Mouse (Mus musculus) liver, embryonic 15.5 days (tissue): ENCODE measurements around the gene Fermt1. TPM values are rescaled to one million over a fixed set of nuclear protein-coding genes. Genes with fewer than 3 reads are reported as not detected.

Experiments used
- ATAC-seq: fragments of 200-750 bp; cut with Nextera tagmentation; 2 replicates; pipeline ENCODE4 v1.8.0; 2017; ENCODE audit warnings: moderate number of reproducible peaks, mild to moderate bottlenecking, moderate library complexity; ENCODE audit not compliant: insufficient read depth
- H3K27ac ChIP-seq: fragments of 300-500 bp; sonication (generic); replicated peaks from 2 replicates; pipeline ENCODE4 v1.5.1; 2015; ENCODE audit warnings: mild to moderate bottlenecking, inconsistent platforms
- H3K27me3 ChIP-seq: fragments of 300-500 bp; sonication (generic); 2 replicates; pipeline ENCODE4 v1.6.1; 2015; ENCODE audit warnings: mild to moderate bottlenecking, inconsistent platforms
- H3K36me3 ChIP-seq: fragments of 300-500 bp; sonication (generic); replicated peaks from 2 replicates; pipeline ENCODE4 v1.6.1; 2015; ENCODE audit warnings: moderate library complexity, mild to moderate bottlenecking, inconsistent platforms
- H3K4me1 ChIP-seq: fragments of 300-500 bp; sonication (generic); replicated peaks from 2 replicates; pipeline ENCODE4 v1.6.1; 2015; ENCODE audit warnings: inconsistent platforms
- H3K4me2 ChIP-seq: fragments of 300-500 bp; sonication (generic); 2 replicates; pipeline ENCODE4 v1.6.1; 2015; ENCODE audit warnings: moderate library complexity, mild to moderate bottlenecking, inconsistent platforms
- H3K4me3 ChIP-seq: fragments of 300-500 bp; sonication (generic); replicated peaks from 2 replicates; pipeline ENCODE4 v1.5.1; 2015; ENCODE audit warnings: mild to moderate bottlenecking, inconsistent platforms
- H3K9ac ChIP-seq: fragments of 300-500 bp; sonication (generic); 2 replicates; pipeline ENCODE4 v1.6.1; 2015; ENCODE audit warnings: moderate library complexity, mild to moderate bottlenecking, inconsistent platforms
- H3K9me3 ChIP-seq: fragments of 300-500 bp; sonication (generic); replicated peaks from 2 replicates; pipeline ENCODE4 v1.6.1; 2016; ENCODE audit warnings: inconsistent platforms
- WGBS: fragments of 180-500 bp; shearing (Covaris S2); methylation state at CpG from one replicate; pipeline ENCODE4 v1.1.7; 2015; ENCODE audit warnings: mixed read lengths; ENCODE audit not compliant: insufficient replicate concordance; 5-methylcytosine and 5-hydroxymethylcytosine counted together
- polyA plus RNA-seq: library from polyadenylated mRNA; unstranded; fragments of >200 nt; fragmentation: Nextera tagmentation; extraction: Ambion mirVana; gene quantifications from 2 replicates; pipeline ENCODE4 v1.2.1, GENCODE M21; 2015

Fermt1 gene
- polyA plus RNA-seq = 0.02 TPM in 1 of 2 replicates, not detected in the other

DNA sequence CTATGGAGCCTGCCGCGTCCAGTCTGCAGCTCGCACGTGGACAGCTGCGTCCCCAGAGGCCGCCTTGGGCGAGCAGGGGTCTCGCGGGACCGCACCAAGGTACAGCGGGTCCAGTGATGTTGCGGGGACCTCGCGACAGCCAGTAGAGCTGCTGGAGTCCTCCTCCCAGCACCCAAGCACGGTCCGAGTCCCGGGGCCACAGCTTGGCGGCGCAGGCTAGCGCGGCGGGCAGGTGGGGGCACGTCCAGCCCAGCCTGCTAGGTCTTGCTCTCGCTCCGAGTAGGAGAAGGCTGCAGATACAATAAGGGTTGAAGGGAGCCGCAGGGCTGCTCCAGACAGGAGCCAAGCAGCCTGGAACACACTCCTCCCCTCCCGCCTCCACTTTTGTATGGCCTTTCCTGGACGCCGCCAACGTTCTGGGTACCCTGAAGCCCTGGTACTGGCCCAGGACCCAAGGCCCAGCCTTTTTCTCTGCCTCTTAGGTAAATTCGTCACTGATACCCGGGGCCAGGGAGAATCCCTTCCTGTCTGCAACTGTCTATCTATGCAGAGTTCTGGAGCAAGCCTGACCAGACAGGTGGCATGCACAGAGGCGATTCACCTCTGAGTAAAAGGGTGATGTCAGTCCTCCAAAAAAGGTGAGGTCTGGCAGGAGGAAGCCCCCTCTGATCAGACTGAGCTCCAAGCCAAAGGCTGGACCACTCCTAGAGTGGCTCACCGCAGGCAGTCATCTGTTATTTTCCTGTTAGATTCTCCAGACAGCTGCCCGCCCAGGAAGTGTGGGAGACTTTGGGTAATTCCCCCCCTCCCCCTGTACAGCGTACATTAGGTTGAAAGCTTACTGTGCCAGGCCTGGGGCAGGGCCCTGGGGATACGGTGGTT is at the start of gene Fermt1:
TSS of gene Fermt1 (minus strand) at position 581 of the 882 bp plus-strand sequence.
- Histone ChIP-seq H3K27me3 (peaks cover 43% of the 10 kb centered on the region), H3K4me2 (peak within 1 kb of the TSS; percentile 37), H3K27ac (no peak within 1 kb of the TSS), H3K36me3 (no peaks in the 10 kb centered on the region), H3K9ac (no peak within 1 kb of the TSS), H3K9me3 (no peaks in the 10 kb centered on the region), H3K4me1 (no peaks in the 10 kb centered on the region), H3K4me3 (peak within 1 kb of the TSS; percentile 18)
- no peak for ATAC-seq
- 3% methylated on average over 37 of the region's 37 CpGs for WGBS

DNA sequence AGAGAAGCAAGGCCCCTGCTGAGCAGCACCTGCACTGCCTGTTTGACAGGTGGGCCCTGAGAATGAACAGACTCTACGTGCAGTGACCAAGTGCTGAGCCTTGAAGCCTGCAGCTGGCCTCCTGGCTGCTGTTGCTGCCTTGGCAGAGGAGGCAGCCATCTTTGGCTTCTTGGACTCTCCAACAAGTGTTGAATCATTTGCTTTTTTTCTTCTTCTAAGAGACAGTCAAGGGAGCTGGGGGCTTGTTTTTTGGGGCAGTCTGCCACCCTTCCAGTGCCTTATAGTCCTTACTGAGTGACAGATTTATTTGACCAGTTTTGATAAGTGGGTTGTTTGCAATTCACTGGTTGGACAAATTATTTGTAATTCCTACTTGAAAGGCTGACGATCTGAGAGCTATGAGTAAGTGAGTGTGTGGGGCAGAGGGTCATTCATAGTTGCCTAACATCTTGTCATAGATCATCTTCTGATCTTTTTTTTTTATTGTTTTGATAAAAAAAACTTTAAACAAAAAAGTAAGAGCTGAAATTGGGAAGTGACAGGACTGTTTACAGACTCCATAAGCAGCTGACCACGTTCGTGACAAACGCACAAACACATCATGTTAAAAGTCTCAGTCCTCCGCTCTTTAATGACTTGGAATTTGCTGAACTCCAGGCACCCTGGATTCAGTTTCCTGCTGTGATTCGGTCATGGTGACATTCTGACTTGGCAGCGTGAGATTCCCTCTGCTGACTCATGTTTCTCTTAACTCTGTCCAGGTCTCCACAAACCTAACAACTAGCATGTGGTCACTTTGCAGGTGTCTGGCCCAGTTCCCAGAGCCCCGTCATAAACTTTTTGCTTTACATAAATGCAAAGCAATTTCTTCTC is 47.2 kb upstream of the Fermt1 start:
- Histone ChIP-seq H3K4me2 (no peak overlapping the region), H3K36me3 (no peaks in the 10 kb centered on the region), H3K4me3 (no peak overlapping the region), H3K27ac (no peak overlapping the region), H3K4me1 (no peaks in the 10 kb centered on the region), H3K27me3 (no peaks in the 10 kb centered on the region), H3K9ac (no peak overlapping the region), H3K9me3 (no peaks in the 10 kb centered on the region)
- no peak for ATAC-seq
- WGBS = 57% methylated on average over 9 of the region's 9 CpGs

DNA sequence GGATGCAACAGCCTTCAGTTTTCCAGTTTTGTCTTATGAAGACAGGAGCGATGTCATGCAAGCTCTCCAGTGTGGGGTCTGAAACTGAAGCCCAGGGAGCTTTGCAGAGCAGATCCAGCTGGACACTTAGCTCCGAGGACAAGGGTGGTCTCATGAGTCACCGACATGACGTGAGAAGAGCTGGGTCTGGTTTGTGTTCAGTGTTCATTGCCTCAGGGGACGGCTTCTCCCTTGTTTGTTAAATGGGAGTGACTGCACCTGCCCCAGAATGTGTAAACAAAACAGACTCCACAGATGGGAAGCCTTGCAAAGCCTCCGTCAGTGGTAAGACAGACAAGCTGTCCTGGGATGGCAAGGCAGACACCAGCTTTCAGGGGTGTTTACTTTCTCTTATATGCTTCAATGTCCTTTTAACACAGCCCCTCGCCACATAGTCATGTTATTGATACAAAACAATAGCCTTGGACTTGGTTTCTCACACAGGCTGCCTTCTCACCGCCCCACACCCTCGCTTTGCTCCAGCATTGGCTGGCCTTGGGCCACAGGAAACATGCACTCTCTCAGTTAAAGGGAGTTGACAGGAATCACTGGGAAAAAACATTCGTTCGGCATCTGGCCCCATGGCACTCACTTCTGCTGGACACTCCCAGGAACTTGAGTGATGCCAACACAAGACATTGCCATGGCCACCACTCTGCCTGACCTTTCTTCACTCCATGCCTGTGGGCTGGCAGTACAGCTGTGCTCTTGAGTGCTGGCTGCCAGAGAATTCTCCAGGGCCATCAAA is 44.3 kb upstream of the Fermt1 start:
- 49% methylated on average over 11 of the region's 11 CpGs for WGBS
- no peak overlapping the region for H3K4me2 ChIP-seq
- no peaks in the 10 kb centered on the region for H3K27me3 ChIP-seq
- no peak overlapping the region for H3K4me3 ChIP-seq
- ATAC-seq = no peak
- no peaks in the 10 kb centered on the region for H3K4me1 ChIP-seq
- H3K9me3 ChIP-seq = no peaks in the 10 kb centered on the region
- H3K36me3 ChIP-seq = no peaks in the 10 kb centered on the region
- H3K9ac ChIP-seq = no peak overlapping the region
- no peak overlapping the region for H3K27ac ChIP-seq

DNA sequence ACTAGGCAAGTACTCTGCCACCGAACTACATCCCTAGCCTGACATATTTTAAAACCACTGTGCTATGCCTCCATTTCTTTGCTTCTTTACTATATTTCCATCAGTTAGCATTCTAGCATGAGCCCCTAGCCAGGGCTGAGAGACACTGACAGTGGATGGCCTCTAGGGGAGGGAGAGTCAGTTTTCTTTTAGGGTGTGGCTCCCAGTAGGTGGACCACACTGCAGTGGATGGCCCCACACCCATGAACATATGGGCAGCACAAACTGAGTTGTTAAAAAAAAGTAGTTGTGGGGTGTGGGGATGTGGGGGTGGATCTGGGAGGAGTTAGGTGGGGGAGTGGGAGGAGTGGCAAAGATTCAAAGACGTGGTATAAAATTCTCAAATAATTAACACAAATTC is 27.6 kb upstream of the Fermt1 start:
- no peak for ATAC-seq
- no peak overlapping the region for H3K4me3 ChIP-seq
- H3K36me3 ChIP-seq = no peaks in the 10 kb centered on the region
- H3K27ac ChIP-seq = no peak overlapping the region
- H3K9ac ChIP-seq = no peak overlapping the region
- H3K9me3 ChIP-seq = no peaks in the 10 kb centered on the region
- H3K4me2 ChIP-seq = no peak overlapping the region
- H3K27me3 ChIP-seq = no peaks in the 10 kb centered on the region
- no peaks in the 10 kb centered on the region for H3K4me1 ChIP-seq
- 62% methylated on average over 2 of the region's 2 CpGs for WGBS

DNA sequence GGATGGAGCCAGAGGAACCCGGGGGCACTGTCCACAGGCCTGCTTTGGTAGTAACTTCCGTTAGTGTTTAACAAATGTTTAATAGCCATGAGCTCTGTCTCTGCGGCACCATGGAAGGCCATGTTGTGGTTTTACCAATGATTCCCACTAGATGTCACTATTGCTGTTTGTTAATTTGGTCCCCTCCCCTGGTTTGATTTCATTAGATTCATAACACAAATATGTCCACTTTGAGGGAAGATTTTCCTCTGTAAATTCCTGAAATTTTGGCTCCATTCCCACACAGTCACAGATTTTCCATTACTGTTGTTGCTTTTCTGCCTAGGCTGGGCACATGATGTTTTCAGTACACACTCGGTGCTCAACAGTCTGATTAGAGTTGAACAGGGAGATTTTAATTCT is 25.1 kb upstream of the Fermt1 start:
- Histone ChIP-seq H3K27me3 (no peaks in the 10 kb centered on the region), H3K4me2 (no peak overlapping the region), H3K9ac (no peak overlapping the region), H3K27ac (no peak overlapping the region), H3K9me3 (no peaks in the 10 kb centered on the region), H3K4me1 (no peaks in the 10 kb centered on the region), H3K4me3 (no peak overlapping the region), H3K36me3 (no peaks in the 10 kb centered on the region)
- 24% methylated on average over 4 of the region's 4 CpGs for WGBS
- no peak for ATAC-seq

DNA sequence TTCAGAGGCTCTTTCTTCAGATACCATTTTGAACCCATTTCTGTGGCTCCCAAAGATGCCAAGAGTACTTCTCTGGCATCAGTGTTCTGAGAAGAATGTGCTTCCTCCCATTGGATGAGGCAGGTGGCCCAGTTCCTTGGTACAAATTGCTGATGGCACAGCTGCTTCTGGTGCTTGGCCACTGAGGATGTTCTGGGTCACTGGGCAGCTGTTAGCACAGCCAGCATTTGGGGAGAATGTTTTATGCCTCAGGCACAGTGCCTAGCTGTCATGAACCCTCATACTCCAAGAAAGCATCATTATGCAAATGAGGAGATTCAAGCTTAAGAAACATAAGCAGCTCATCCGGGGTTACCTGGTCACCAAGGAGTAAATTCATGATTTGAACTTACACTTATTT is 12.1 kb upstream of the Fermt1 start:
- no peaks in the 10 kb centered on the region for H3K27me3 ChIP-seq
- no peaks in the 10 kb centered on the region for H3K9me3 ChIP-seq
- no peak overlapping the region for H3K27ac ChIP-seq
- no peak overlapping the region for H3K9ac ChIP-seq
- no peaks in the 10 kb centered on the region for H3K4me1 ChIP-seq
- 56% methylated on average over 1 of the region's 1 CpGs for WGBS
- ATAC-seq = no peak
- no peak overlapping the region for H3K4me2 ChIP-seq
- H3K36me3 ChIP-seq = no peaks in the 10 kb centered on the region
- H3K4me3 ChIP-seq = no peak overlapping the region

DNA sequence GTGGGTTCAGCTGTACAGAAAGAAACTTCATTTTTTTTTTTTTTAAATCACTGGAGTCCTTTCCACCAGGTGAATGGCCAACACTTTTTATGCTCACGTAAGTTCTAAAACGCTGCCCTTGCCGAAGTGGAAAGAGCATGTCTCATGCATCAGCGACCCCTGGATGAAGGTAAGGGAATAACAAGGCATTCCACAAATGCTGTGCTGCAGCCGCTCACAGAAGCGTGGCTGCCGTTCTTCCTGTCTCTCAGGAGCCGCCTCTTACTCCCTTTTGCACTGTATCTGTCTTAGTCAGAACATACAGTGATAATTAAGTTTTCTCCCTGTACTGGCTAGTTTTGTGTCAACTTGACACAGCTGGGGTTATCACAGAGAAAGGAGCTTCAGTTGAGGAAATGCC is 6.5 kb upstream of the Fermt1 start:
- Histone ChIP-seq H3K4me1 (no peaks in the 10 kb centered on the region), H3K36me3 (no peaks in the 10 kb centered on the region), H3K27me3 (no peaks in the 10 kb centered on the region), H3K9me3 (no peaks in the 10 kb centered on the region), H3K4me3 (no peak overlapping the region), H3K27ac (no peak overlapping the region), H3K4me2 (no peak overlapping the region), H3K9ac (no peak overlapping the region)
- 5% methylated on average over 8 of the region's 8 CpGs for WGBS
- no peak for ATAC-seq

DNA sequence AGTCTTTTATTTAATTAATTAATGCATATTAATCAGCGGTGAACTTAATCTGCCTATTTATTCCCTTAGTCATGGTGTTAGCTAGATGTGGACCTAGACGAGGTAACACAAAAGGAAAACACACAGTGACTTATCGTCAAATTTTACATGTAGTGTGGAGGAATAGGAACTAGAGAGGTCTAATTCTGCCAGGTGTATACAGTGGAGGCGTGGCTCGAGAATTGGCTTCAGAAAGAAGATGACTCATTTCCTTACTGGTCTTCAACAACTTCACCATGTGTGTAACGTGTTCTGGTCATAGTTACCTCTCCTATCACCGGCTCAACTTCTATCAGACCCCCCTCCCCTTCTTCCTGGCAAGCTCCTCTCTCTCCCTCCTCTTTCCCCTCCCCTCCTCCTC is 2.5 kb upstream of the Fermt1 start:
- Histone ChIP-seq H3K9ac (no peak overlapping the region), H3K4me2 (no peak overlapping the region), H3K27ac (no peak overlapping the region), H3K36me3 (no peaks in the 10 kb centered on the region), H3K27me3 (peaks cover 38% of the 10 kb centered on the region), H3K4me3 (no peak overlapping the region), H3K9me3 (no peaks in the 10 kb centered on the region), H3K4me1 (no peaks in the 10 kb centered on the region)
- 50% methylated on average over 7 of the region's 7 CpGs for WGBS
- ATAC-seq = no peak

DNA sequence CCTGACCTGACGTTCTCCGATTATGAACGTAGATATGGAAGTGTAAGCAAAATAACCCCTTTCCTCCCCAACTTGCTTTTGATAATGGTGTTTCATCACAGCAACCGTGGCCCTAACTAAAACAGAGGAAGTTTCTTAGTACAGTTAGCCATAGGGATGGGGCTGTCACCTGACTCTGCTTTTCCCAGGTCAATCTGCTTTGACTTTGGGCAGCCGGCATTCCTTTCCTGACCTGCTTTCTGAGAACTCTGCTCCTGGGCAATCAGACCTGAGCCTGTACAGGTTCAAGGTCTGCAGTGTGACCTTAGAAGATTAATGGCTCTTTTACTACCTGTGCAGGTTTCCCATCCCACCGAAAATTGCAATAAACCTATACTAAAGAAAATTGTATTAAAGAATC is 1.3 kb upstream of the Fermt1 start:
- Histone ChIP-seq H3K27ac (no peak overlapping the region), H3K4me2 (no peak overlapping the region)

DNA sequence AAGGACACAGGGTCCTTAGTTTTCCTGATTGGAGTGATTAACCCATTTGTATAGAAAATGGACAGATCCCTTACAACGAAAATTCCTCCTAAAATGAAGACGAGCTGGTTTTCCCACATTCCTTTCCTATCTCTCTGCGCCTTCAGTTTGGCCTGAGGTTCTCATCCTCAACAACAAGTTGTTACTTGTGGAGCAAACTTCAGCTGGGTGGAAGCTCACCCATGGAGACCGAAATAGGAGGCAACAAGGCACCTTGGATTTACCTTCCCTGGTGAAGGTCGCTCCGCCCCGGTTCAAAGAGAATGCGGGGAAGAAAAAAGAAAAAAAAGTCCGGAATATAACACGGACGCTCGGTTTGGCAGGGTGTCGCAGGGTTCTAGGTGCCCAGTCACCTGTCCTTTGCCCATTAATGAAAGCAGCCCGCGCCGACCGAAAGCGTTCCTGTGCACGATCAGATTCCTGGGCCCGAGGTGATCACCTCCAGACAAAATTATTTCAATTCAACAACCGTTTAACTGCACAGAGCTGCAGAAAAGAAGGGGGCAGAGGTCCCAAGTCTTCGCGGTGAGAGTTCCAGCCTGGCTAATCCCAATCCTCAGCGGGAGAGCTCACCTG is 888 bp downstream of the Fermt1 start:
- WGBS = 6% methylated on average over 24 of the region's 24 CpGs
- H3K9ac ChIP-seq = no peak overlapping the region
- no peaks in the 10 kb centered on the region for H3K4me1 ChIP-seq

More for the DNA sequence above, 1.3 kb upstream of the Fermt1 start:
- H3K4me1 ChIP-seq = no peaks in the 10 kb centered on the region
- no peak for ATAC-seq
- H3K9ac ChIP-seq = no peak overlapping the region
- H3K27me3 ChIP-seq = peaks cover 43% of the 10 kb centered on the region
- no peaks in the 10 kb centered on the region for H3K36me3 ChIP-seq
- WGBS = 55% methylated on average over 6 of the region's 6 CpGs
- H3K9me3 ChIP-seq = no peaks in the 10 kb centered on the region
- H3K4me3 ChIP-seq = no peak overlapping the region

More for the DNA sequence above, 888 bp downstream of the Fermt1 start:
- no peaks in the 10 kb centered on the region for H3K9me3 ChIP-seq
- H3K27ac ChIP-seq = no peak overlapping the region
- H3K36me3 ChIP-seq = no peaks in the 10 kb centered on the region
- ATAC-seq = no peak
- peaks cover 43% of the 10 kb centered on the region for H3K27me3 ChIP-seq
- H3K4me2 ChIP-seq = peak overlapping the region; percentile 37
- H3K4me3 ChIP-seq = peak overlapping the region; percentile 18
